Mouse (Mus musculus) forebrain, postnatal 0 days (tissue): ENCODE measurements around the gene Gm30191. TPM values are rescaled to one million over a fixed set of nuclear protein-coding genes. Genes with fewer than 3 reads are reported as not detected.

Experiments used
- ATAC-seq: fragments of 200-750 bp; cut with Nextera tagmentation; 2 replicates; pipeline ENCODE4 v1.8.0; 2017; ENCODE audit warnings: mild to moderate bottlenecking, moderate library complexity
- DNase-seq: peaks from one replicate; pipeline ENCODE4 v3.0.0-alpha.2; 2015
- H3K27ac ChIP-seq: fragments of 300-500 bp; sonication (generic); 2 replicates; pipeline ENCODE4 v1.5.1; 2014; ENCODE audit warnings: low read depth, mild to moderate bottlenecking, antibody characterized with exemption, low read length, moderate library complexity, mixed read lengths
- H3K27me3 ChIP-seq: fragments of 300-500 bp; sonication (generic); 2 replicates; pipeline ENCODE4 v1.6.1; 2014; ENCODE audit warnings: mild to moderate bottlenecking, low read length, mixed read lengths; ENCODE audit not compliant: insufficient read depth
- H3K36me3 ChIP-seq: fragments of 300-500 bp; sonication (generic); 2 replicates; pipeline ENCODE4 v1.6.1; 2014; ENCODE audit warnings: mild to moderate bottlenecking, moderate library complexity; ENCODE audit not compliant: insufficient read depth
- H3K4me1 ChIP-seq: fragments of 300-500 bp; sonication (generic); 2 replicates; pipeline ENCODE4 v1.6.1; 2014; ENCODE audit warnings: antibody characterized with exemption; ENCODE audit not compliant: insufficient read depth
- H3K4me2 ChIP-seq: fragments of 300-500 bp; sonication (generic); 2 replicates; pipeline ENCODE4 v1.6.1; 2014; ENCODE audit warnings: low read depth, mild to moderate bottlenecking, moderate library complexity
- H3K4me3 ChIP-seq: fragments of 300-500 bp; sonication (generic); 2 replicates; pipeline ENCODE4 v1.5.1; 2014; ENCODE audit warnings: low read depth, low read length, mixed read lengths
- H3K9ac ChIP-seq: fragments of 300-500 bp; sonication (generic); 2 replicates; pipeline ENCODE4 v1.6.1; 2014; ENCODE audit warnings: mild to moderate bottlenecking
- H3K9me3 ChIP-seq: fragments of 300-500 bp; sonication (generic); 2 replicates; pipeline ENCODE4 v1.6.1; 2016; ENCODE audit warnings: low read length
- CTCF ChIP-seq: sonication (generic); IDR thresholded peaks from 2 replicates; pipeline ENCODE4 v1.5.1; 2016; ENCODE audit warnings: antibody characterized with exemption, control low read depth, low read depth
- WGBS: fragments of 180-500 bp; shearing (Covaris S2); extraction: QIAGEN DNeasy Blood & Tissue Kit; methylation state at CpG from one replicate; pipeline ENCODE4 v1.1.7; 2014; 5-methylcytosine and 5-hydroxymethylcytosine counted together
- polyA plus RNA-seq: library from polyadenylated mRNA; unstranded; fragments of >200 nt; fragmentation: Nextera tagmentation; extraction: Ambion mirVana; gene quantifications from 2 replicates; pipeline ENCODE4 v1.2.1, GENCODE M21; 2015
- total RNA-seq: library from RNA; depleted of rRNA; stranded (reverse); fragments of >200 nt; gene quantifications from 2 replicates; pipeline ENCODE4 v1.2.3, GENCODE M21; 2014

Gm30191 gene
- total and polyA plus RNA-seq, 2 experiments from 2014 or later, result 0.25 TPM; not detected in 1

DNA sequence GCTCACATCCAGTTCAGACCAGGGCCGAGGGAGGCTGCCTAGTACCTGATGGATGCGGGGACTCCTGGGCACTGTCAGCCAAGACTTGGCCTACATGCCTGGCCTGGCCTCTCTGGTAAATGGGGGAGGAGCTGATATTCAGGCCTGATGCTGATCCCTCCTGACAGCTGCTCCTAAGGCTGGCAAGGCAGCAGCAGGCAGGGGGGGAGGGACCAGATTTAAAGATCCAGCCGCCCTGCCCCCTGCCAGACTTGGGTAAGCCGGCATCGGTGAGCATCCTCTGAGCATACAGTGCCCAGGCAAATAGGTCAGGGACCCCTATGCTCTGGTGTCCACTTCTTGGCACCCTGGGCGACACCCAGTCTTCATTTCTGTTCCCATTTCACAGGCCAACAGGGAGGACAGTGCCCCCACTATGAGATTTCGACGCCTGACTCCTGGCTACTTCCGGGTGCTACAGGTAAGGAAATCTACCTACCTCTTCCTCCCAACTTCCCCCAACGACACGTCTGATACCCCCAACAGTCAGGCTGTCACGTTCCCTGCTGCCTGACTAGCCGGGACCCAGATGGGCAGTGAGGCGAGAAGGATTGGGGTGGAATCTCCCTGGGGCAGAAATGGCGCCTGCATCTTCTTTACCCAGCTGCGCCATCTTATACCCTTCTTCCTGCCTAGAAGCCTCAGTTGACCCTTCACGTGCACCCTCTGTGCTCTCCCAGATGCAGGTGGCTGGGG, 3.1 kb upstream of the Gm30191 start, which contains the start of gene E130218I03Rik:
Gene E130218I03Rik (plus strand): TSS at position 147 of the 735 bp plus-strand sequence.
- Histone ChIP-seq H3K36me3 (no peaks in the 10 kb centered on the region), H3K9ac (no peak within 1 kb of the TSS), H3K4me1 (peaks cover 10% of the 10 kb centered on the region; the same call in 1 of the 2 replicates), H3K27ac (no peak within 1 kb of the TSS), H3K4me2 (peak within 1 kb of the TSS; percentile 91), H3K27me3 (peaks cover 8% of the 10 kb centered on the region; the same call in 1 of the 2 replicates), H3K9me3 (no peaks in the 10 kb centered on the region), H3K4me3 (peak within 1 kb of the TSS; percentile 67; the same call in 1 of the 2 replicates)
- no peak for DNase-seq
- no peak for ATAC-seq
- WGBS, result 92% methylated on average over 17 of the region's 17 CpGs
- no peak for TF ChIP-seq CTCF

DNA sequence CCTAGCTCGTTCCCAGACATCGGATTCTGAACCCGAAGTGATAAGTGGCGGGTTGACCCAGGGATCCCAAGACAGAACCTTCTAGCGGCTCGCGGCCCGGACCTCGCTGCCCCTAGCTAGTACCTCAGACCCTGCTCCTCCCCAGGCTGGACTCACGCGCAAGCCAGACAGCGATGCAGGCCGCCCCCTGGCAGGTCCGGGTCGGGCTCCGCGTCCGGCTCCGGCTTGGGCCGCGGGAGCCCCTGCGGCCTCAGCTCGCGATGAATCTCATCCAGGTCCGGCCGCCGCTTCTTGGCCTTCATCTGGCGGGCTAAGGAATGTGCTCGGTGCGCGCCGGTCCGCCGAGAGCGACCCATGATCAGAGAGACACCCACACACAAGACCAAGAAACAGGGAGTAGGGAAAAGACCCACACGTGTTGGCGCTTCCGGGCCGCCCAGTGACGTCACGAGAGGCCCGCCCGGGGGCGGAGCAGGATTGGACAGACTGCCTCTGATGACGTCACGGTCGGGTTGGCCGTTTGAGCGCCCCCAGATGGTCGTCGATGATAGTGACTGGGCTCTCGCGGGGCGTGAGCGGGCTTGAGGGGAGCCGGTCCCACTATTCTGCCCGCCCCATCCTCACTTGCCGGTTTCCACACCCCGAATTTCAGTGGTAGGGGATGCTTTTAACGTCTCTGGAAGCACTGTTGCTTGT, 1.4 kb upstream of the Gm30191 start, which contains the start of gene Zfp593:
Gene Zfp593 (minus strand): TSS at position 445 of the 696 bp plus-strand sequence.
- Histone ChIP-seq H3K9me3 (no peaks in the 10 kb centered on the region), H3K4me3 (peak within 1 kb of the TSS; percentile 67), H3K4me1 (peaks cover 10% of the 10 kb centered on the region; the same call in 1 of the 2 replicates), H3K27ac (no peak within 1 kb of the TSS), H3K36me3 (no peaks in the 10 kb centered on the region), H3K9ac (peak within 1 kb of the TSS; percentile 59), H3K4me2 (peak within 1 kb of the TSS; percentile 91), H3K27me3 (peaks cover 12% of the 10 kb centered on the region)
- ATAC-seq, result peak; percentile 84
- peak; percentile 96 for DNase-seq
- peak; percentile 83 for TF ChIP-seq CTCF
- 2% methylated on average over 60 of the region's 60 CpGs for WGBS

DNA sequence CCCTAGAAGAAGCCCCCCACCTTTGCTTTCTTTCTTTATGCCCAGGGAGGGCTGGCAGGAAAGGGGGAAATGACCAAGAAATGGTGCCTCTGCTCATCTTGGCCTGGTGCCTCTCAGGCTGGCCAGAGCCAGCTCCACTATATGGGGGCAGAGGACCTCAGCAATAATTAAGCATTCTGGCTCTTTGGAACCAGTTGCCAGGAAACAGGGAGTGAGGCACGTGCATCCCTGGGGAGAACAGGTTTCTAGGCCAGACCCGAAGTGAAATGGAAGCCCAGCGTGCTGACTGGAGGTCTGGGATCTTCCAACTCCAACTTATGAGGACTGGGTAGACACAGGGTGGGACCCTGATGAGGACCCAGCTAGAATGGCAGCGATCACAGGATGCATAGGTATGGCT, 479 bp upstream of the Gm30191 start:
- peaks cover 17% of the 10 kb centered on the region for H3K27me3 ChIP-seq
- no peaks in the 10 kb centered on the region for H3K9me3 ChIP-seq
- no peak for ATAC-seq
- peak; percentile 36 for DNase-seq
- H3K4me1 ChIP-seq, result peaks cover 10% of the 10 kb centered on the region; the same call in 1 of the 2 replicates
- H3K36me3 ChIP-seq, result no peaks in the 10 kb centered on the region
- no peak overlapping the region for H3K4me2 ChIP-seq
- 10% methylated on average over 4 of the region's 4 CpGs for WGBS
- H3K9ac ChIP-seq, result no peak overlapping the region
- H3K4me3 ChIP-seq, result no peak overlapping the region
- no peak for TF ChIP-seq CTCF
- H3K27ac ChIP-seq, result no peak overlapping the region

DNA sequence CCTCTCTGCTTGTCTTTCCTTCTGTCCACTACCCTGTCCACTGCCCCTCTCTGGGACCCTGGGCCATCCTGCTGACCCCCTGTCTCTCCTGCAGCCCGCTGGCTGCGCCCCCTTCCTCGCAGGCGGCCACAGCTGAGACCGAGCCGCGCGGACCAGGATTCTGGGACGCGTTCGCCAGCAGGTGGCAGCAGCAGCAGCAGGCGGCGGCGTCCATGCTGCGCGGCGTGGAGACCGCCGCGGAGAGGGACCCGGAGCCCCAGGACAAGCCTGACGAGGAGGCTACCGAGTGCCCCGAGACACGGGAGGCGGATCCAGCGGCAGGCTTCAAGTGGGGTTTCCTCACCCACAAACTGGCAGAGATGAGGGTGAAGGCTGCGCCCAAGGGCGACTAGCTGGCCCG, 2.9 kb downstream of the Gm30191 start:
- ATAC-seq (peak; percentile 49), DNase-seq (peak; percentile 85)
- Histone ChIP-seq H3K36me3 (no peaks in the 10 kb centered on the region), H3K9ac (peak overlapping the region; percentile 34; the same call in 1 of the 2 replicates), H3K27me3 (peaks cover 40% of the 10 kb centered on the region), H3K4me3 (peak overlapping the region; percentile 53), H3K27ac (no peak overlapping the region), H3K4me2 (peak overlapping the region; percentile 76), H3K9me3 (no peaks in the 10 kb centered on the region), H3K4me1 (peaks cover 8% of the 10 kb centered on the region; the same call in 1 of the 2 replicates)
- TF ChIP-seq CTCF, result peak; percentile 96
- WGBS, result 1% methylated on average over 30 of the region's 30 CpGs

DNA sequence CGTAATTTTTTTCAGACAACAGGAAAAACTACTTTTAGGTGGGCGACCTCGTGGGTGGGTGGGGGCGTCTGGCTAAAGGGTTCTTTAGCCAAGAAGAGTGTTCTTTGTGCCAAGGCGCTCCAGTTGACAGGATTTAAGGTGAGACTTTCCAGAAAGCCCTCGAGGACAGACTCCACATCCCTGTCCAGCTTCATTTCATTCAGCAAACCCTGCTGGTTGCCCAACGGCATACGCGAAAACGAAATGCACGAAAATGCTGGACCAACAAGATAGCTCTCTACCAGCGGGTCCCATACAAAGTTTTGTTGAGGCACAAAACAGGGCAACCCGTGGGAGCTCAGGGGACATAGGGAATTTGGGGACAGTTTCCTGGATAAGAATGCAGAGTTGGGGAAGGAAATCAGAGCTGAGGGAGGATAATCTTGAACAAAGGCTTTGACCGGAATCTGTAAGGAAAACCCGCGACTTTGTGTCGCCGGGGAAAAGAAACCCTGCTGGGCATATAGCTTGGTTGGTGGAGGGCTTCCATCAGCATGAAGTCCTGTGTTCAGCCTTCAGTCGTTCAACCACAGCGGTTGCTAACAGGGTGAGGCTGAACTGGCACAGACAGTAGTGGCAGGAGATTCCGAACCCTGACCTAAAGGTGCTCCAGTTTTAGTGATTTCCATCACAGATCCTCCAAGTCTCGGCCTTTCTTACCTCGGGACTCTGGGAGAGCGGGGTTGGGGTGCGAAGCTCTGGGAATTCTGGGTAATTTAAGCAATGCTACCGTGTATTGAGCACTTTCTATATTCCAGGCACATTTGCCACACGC, 3.6 kb downstream of the Gm30191 start:
- no peaks in the 10 kb centered on the region for H3K36me3 ChIP-seq
- H3K9me3 ChIP-seq, result no peaks in the 10 kb centered on the region
- peak overlapping the region; percentile 76 for H3K4me2 ChIP-seq
- H3K4me3 ChIP-seq, result peak overlapping the region; percentile 53
- no peak for TF ChIP-seq CTCF
- peak overlapping the region; percentile 74 for H3K9ac ChIP-seq
- DNase-seq, result peak; percentile 40
- H3K27ac ChIP-seq, result no peak overlapping the region
- 6% methylated on average over 27 of the region's 27 CpGs for WGBS
- H3K27me3 ChIP-seq, result peaks cover 40% of the 10 kb centered on the region
- ATAC-seq, result no peak
- 0 out of 2 replicates have a peak, but pooled peaks cover 4% of the 10 kb centered on the region for H3K4me1 ChIP-seq

DNA sequence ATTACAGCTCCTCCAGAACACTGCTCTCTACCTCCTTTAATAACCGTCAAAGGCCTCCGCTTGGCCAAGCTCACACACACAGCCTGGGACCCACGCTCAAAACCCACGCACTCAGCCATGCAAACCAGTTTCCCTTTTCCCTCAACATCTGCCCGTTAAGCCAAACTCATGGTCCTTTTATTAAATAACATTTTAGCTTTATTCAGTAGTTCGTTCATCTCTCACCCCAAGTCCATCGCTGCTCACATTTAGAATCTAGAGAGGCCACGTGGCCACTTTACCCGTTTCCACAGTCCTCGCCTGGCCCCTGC, 4.2 kb downstream of the Gm30191 start:
- Histone ChIP-seq H3K4me3 (peak overlapping the region; percentile 53), H3K36me3 (no peaks in the 10 kb centered on the region), H3K9ac (peak overlapping the region; percentile 74), H3K27ac (no peak overlapping the region; the same call in 1 of the 2 replicates), H3K4me1 (0 out of 2 replicates have a peak, but pooled peaks cover 4% of the 10 kb centered on the region), H3K4me2 (peak overlapping the region; percentile 76), H3K27me3 (peaks cover 40% of the 10 kb centered on the region), H3K9me3 (no peaks in the 10 kb centered on the region)
- ATAC-seq (no peak), DNase-seq (no peak)
- TF ChIP-seq CTCF, result no peak
- 6% methylated on average over 10 of the region's 10 CpGs for WGBS
